26 mouse cellular contexts compared by ENCODE assay signal in the genomic region with DNA sequence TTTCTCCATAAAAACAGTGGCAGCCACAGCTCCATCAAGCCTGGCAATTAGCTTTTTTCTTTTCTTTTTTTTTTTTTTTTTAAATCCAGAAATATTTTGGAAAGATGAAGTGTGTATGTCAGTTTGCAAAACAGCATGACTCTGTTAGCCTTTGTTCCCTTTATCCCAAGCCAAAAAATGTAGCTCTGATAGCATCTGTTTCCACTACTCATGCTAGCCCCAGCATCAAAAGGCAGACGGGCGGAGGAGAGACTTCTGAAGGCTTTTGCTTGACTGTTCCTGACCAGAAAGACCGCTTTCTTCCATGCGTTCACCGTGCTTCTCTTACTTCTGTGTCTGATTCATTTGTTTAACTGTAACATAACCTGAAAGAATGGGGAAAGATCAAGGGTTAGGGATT.
DNase-seq lines count a peak whose midpoint lies in the region; ATAC-seq and TF ChIP-seq lines count a peak whose summit lies in the region.
"Had no signal": no experiment of that assay in that cellular context is flagged by ENCODE, and none has a peak within 500 bp of the region (broad histone marks: within the 10 kb centered on the region; RNA-seq: fewer than 3 reads in every experiment).

No protein-coding gene starts in this region.

- no peaks in the 10 kb centered on the region for H3K9me3 ChIP-seq in lung, embryonic 14.5 days (ENCODE audit: low read depth, low read length)
- no peaks in the 10 kb centered on the region for H3K9me3 ChIP-seq in midbrain, embryonic 11.5 days (ENCODE audit: control insufficient read depth, low read length)
- H3K9me3 ChIP-seq in midbrain, postnatal 0 days (ENCODE audit: low read length), result no peaks in the 10 kb centered on the region
- H3K9me3 ChIP-seq in embryonic facial prominence, embryonic 15.5 days (replicated peaks), result no peaks in the 10 kb centered on the region
- H3K9me3 ChIP-seq: forebrain, embryonic 13.5 days; forebrain, embryonic 15.5 days had no signal

- no peaks in the 10 kb centered on the region for H3K36me3 ChIP-seq in lung, embryonic 14.5 days (ENCODE audit: insufficient read depth)
- no peaks in the 10 kb centered on the region for H3K36me3 ChIP-seq in midbrain, embryonic 11.5 days (ENCODE audit: control insufficient read depth, insufficient read depth, low read length)
- H3K36me3 ChIP-seq in midbrain, postnatal 0 days (ENCODE audit: insufficient read depth, low read length), result no peaks in the 10 kb centered on the region
- no peaks in the 10 kb centered on the region for H3K36me3 ChIP-seq in embryonic facial prominence, embryonic 15.5 days
- H3K36me3 ChIP-seq: forebrain, embryonic 15.5 days; G1E had no signal

- peak; percentile 12 for DNase-seq in embryo, embryonic 10.5 days (ENCODE audit: low spot score)
- DNase-seq in embryo, embryonic 10 days (ENCODE audit: low spot score), result no peak
- DNase-seq in lung, embryonic 14.5 days, result peak; percentile 59
- DNase-seq in lung, postnatal 36 days, result no peak
- peak; percentile 39 for DNase-seq in midbrain, embryonic 11.5 days (ENCODE audit: low spot score, missing footprints)
- DNase-seq in midbrain, postnatal 0 days (ENCODE audit: low spot score), result no peak
- no peak for DNase-seq in gastrocnemius, postnatal 10 days
- DNase-seq: adrenal gland, adult 8-10 months; adrenal gland, postnatal 14 days; adrenal gland, postnatal 36 days; B cell, adult 2 months; cerebellum, adult 18-20 months; cerebellum, adult 8-10 months; cerebellum, adult 9-11 months; cerebellum, postnatal 14 days; cerebellum, postnatal 36 days; embryo, embryonic 11 days; forebrain, postnatal 0 days had no signal

- TF ChIP-seq CTCF in lung, embryonic 14.5 days (IDR thresholded peaks at IDR 0.05; ENCODE audit: low read depth), result no peak
- TF ChIP-seq CTCF in midbrain, postnatal 0 days (IDR thresholded peaks at IDR 0.05), result no peak

- no peaks in the 10 kb centered on the region for H3K27me3 ChIP-seq in lung, embryonic 14.5 days (ENCODE audit: insufficient read depth, low read length)
- H3K27me3 ChIP-seq in midbrain, embryonic 11.5 days (ENCODE audit: control insufficient read depth, insufficient read depth, low read length), result no peaks in the 10 kb centered on the region
- H3K27me3 ChIP-seq in midbrain, postnatal 0 days (ENCODE audit: insufficient read depth, low read length), result no peaks in the 10 kb centered on the region
- H3K27me3 ChIP-seq in embryonic facial prominence, embryonic 15.5 days, result no peaks in the 10 kb centered on the region
- H3K27me3 ChIP-seq: CH12.LX; forebrain, embryonic 13.5 days; forebrain, embryonic 15.5 days; Patski had no signal

- H3K4me3 ChIP-seq in lung, embryonic 14.5 days (ENCODE audit: low read depth, low read length), result no peak overlapping the region
- no peak overlapping the region for H3K4me3 ChIP-seq in midbrain, embryonic 11.5 days (ENCODE audit: low read depth, low read length)
- no peak overlapping the region for H3K4me3 ChIP-seq in midbrain, postnatal 0 days (ENCODE audit: low read depth, low read length)
- no peak overlapping the region for H3K4me3 ChIP-seq in embryonic facial prominence, embryonic 15.5 days (replicated peaks)
- H3K4me3 ChIP-seq: forebrain, embryonic 13.5 days; forebrain, embryonic 15.5 days had no signal

- H3K9ac ChIP-seq in lung, embryonic 14.5 days, result no peak overlapping the region
- no peak overlapping the region for H3K9ac ChIP-seq in midbrain, embryonic 11.5 days (ENCODE audit: low read length)
- no peak overlapping the region for H3K9ac ChIP-seq in midbrain, postnatal 0 days (replicated peaks; ENCODE audit: low read length, poor library complexity, severe bottlenecking)
- H3K9ac ChIP-seq in embryonic facial prominence, embryonic 15.5 days, result no peak overlapping the region
- H3K9ac ChIP-seq: forebrain, embryonic 13.5 days; forebrain, embryonic 15.5 days; forebrain, postnatal 0 days had no signal

- no peaks in the 10 kb centered on the region; the same call in 1 of the 2 replicates for H3K4me1 ChIP-seq in lung, embryonic 14.5 days (ENCODE audit: insufficient read depth)
- H3K4me1 ChIP-seq in midbrain, embryonic 11.5 days (ENCODE audit: control insufficient read depth, insufficient read depth, low read length), result no peaks in the 10 kb centered on the region
- no peaks in the 10 kb centered on the region for H3K4me1 ChIP-seq in midbrain, postnatal 0 days (ENCODE audit: insufficient read depth, low read length)
- H3K4me1 ChIP-seq in embryonic facial prominence, embryonic 15.5 days, result no peaks in the 10 kb centered on the region
- H3K4me1 ChIP-seq: forebrain, embryonic 13.5 days had no signal

- ATAC-seq in lung, embryonic 14.5 days (ENCODE audit: insufficient read depth), result no peak; the same call in 1 of the 2 replicates
- ATAC-seq in midbrain, embryonic 11.5 days (ENCODE audit: low FRiP score), result no peak
- ATAC-seq in midbrain, postnatal 0 days (ENCODE audit: low FRiP score), result no peak
- no peak for ATAC-seq in embryonic facial prominence, embryonic 15.5 days (ENCODE audit: insufficient number of reproducible peaks, low FRiP score, low TSS enrichment, low read depth)
- ATAC-seq: activated CD4-positive, CD25-positive, alpha-beta regulatory T cell, adult 4 months; CD4-positive, CD25-positive, alpha-beta regulatory T cell, adult 4 months; forebrain, embryonic 13.5 days; forebrain, embryonic 15.5 days; forebrain, postnatal 0 days; Patski had no signal

- WGBS in lung, embryonic 14.5 days, result 55% methylated on average over 5 of the region's 5 CpGs
- 86% methylated on average over 5 of the region's 5 CpGs for WGBS in midbrain, embryonic 11.5 days
- 80% methylated on average over 5 of the region's 5 CpGs for WGBS in midbrain, postnatal 0 days
- WGBS in embryonic facial prominence, embryonic 15.5 days, result 19% methylated on average over 5 of the region's 5 CpGs

- H3K4me2 ChIP-seq in lung, embryonic 14.5 days, result no peak overlapping the region
- H3K4me2 ChIP-seq in midbrain, embryonic 11.5 days, result no peak overlapping the region
- no peak overlapping the region for H3K4me2 ChIP-seq in midbrain, postnatal 0 days (ENCODE audit: low read depth, low read length, poor library complexity, severe bottlenecking)
- H3K4me2 ChIP-seq in embryonic facial prominence, embryonic 15.5 days (replicated peaks), result no peak overlapping the region; the same call in 1 of the 2 replicates
- H3K4me2 ChIP-seq: forebrain, embryonic 13.5 days; forebrain, embryonic 15.5 days had no signal

- H3K27ac ChIP-seq in lung, embryonic 14.5 days (ENCODE audit: low read depth), result no peak overlapping the region
- H3K27ac ChIP-seq in midbrain, embryonic 11.5 days (ENCODE audit: low read depth, low read length), result no peak overlapping the region
- no peak overlapping the region for H3K27ac ChIP-seq in midbrain, postnatal 0 days (ENCODE audit: low read depth, low read length)
- H3K27ac ChIP-seq in embryonic facial prominence, embryonic 15.5 days (replicated peaks), result 0 out of 2 replicates have a peak overlapping the region, but pooled peaks have one; percentile 22
- H3K27ac ChIP-seq: forebrain, embryonic 13.5 days; forebrain, embryonic 15.5 days had no signal

Comparison
In these comparisons a context has a peak if more than half of its experiments do, and no peak if none do; other contexts are left out.
1. DNase-seq: peak in embryo, embryonic 10.5 days (single experiment), lung, embryonic 14.5 days (single experiment) and midbrain, embryonic 11.5 days (single experiment); none in embryo, embryonic 10 days (single experiment), lung, postnatal 36 days (single experiment), midbrain, postnatal 0 days (single experiment) and gastrocnemius, postnatal 10 days (single experiment).